ENCODE assay signal across 8 mouse cellular contexts in genomic region chr10:81571501-81571876, GRCm38 (mm10). TPM values are rescaled to one million over a fixed set of nuclear protein-coding genes. Genes with fewer than 3 reads are reported as not detected.
A peak's percentile ranks its signal among the peaks of the same experiment; 100 is the strongest.
DNase-seq lines count a peak whose midpoint lies in the region; ATAC-seq lines count a peak whose summit lies in the region.

No protein-coding gene starts in this region.

- no peaks in the 10 kb centered on the region for H3K9me3 ChIP-seq in heart, embryonic 10.5 days
- H3K9me3 ChIP-seq in kidney, embryonic 15.5 days (replicated peaks), result no peaks in the 10 kb centered on the region

- peak; percentile 96 for ATAC-seq in erythroblast, adult 5-6 weeks (replicated peaks; ENCODE audit: low FRiP score, poor library complexity, severe bottlenecking)
- ATAC-seq in kidney, embryonic 15.5 days (replicated peaks; ENCODE audit: low FRiP score), result peak; percentile 88
- peak; percentile 88 for ATAC-seq in monocyte, adult 5-6 weeks (replicated peaks; ENCODE audit: insufficient number of reproducible peaks, low FRiP score, low TSS enrichment, poor library complexity, severe bottlenecking)

- H3K4me3 ChIP-seq in heart, embryonic 10.5 days, result peak overlapping the region; percentile 62
- peak overlapping the region; percentile 52 for H3K4me3 ChIP-seq in kidney, embryonic 15.5 days (replicated peaks)

- H3K36me3 ChIP-seq in heart, embryonic 10.5 days, result peaks cover 6% of the 10 kb centered on the region; the same call in 1 of the 2 replicates
- peaks cover 7% of the 10 kb centered on the region for H3K36me3 ChIP-seq in kidney, embryonic 15.5 days

- peaks cover 54% of the 10 kb centered on the region for H3K27me3 ChIP-seq in heart, embryonic 10.5 days (ENCODE audit: insufficient read depth, poor library complexity, severe bottlenecking)
- H3K27me3 ChIP-seq in kidney, embryonic 15.5 days, result peaks cover 31% of the 10 kb centered on the region

- 1% methylated on average over 18 of the region's 18 CpGs for WGBS in heart, embryonic 10.5 days
- WGBS in kidney, embryonic 15.5 days, result under 1% methylated on average over 18 of the region's 18 CpGs

- peak overlapping the region; percentile 24 for H3K9ac ChIP-seq in kidney, embryonic 15.5 days

- H3K4me1 ChIP-seq in heart, embryonic 10.5 days, result peaks cover 79% of the 10 kb centered on the region
- peaks cover 92% of the 10 kb centered on the region for H3K4me1 ChIP-seq in kidney, embryonic 15.5 days

- peak; percentile 90 to 91 for DNase-seq in B cell, adult 2 months
- DNase-seq in brain, adult 2 months (ENCODE audit: low read depth, low spot score), result peak; percentile 100
- peak; percentile 99 for DNase-seq in heart, embryonic 10.5 days (ENCODE audit: low spot score)
- peak; percentile 95 for DNase-seq in liver
- peak; percentile 90 to 93 for DNase-seq in spleen, postnatal 4 days (ENCODE audit: low spot score in 2 of 2)

- peak overlapping the region; percentile 90 for H3K27ac ChIP-seq in heart, embryonic 10.5 days
- H3K27ac ChIP-seq in kidney, embryonic 15.5 days, result peak overlapping the region; percentile 94

- peak overlapping the region; percentile 89 for H3K4me2 ChIP-seq in kidney, embryonic 15.5 days

RNA-seq across cellular contexts. Expression of gene Tle2, which starts 2.9 kb away (rescaled TPM):
- not detected in 2 replicates for total RNA-seq in erythroblast, adult 5-6 weeks (2015; ENCODE audit: low replicate concordance)
- not detected in 2 replicates for total RNA-seq in erythroblast, adult 5-6 weeks (2017; ENCODE audit: low replicate concordance)
- 17.4 and 18.3 TPM in 2 replicates for polyA plus RNA-seq in heart, embryonic 10.5 days (2016; fragmentation: Nextera tagmentation; extraction: Ambion mirVana)
- polyA plus RNA-seq in kidney, embryonic 15.5 days (2015; fragmentation: Nextera tagmentation; extraction: Ambion mirVana), result 39.3 and 45.6 TPM in 2 replicates
- total RNA-seq in monocyte, adult 5-6 weeks (2017), result 2.0 to 3.2 TPM (median 2.7 TPM) in 3 replicates

RNA-seq across cellular contexts. Expression of gene Aes, which starts 12.2 kb away (rescaled TPM):
- total RNA-seq in erythroblast, adult 5-6 weeks (2015; ENCODE audit: low replicate concordance), result 68.5 and 77.8 TPM in 2 replicates
- 31.4 and 81.9 TPM in 2 replicates for total RNA-seq in erythroblast, adult 5-6 weeks (2017; ENCODE audit: low replicate concordance)
- 467 and 523 TPM in 2 replicates for polyA plus RNA-seq in heart, embryonic 10.5 days (2016; fragmentation: Nextera tagmentation; extraction: Ambion mirVana)
- 535 and 630 TPM in 2 replicates for polyA plus RNA-seq in kidney, embryonic 15.5 days (2015; fragmentation: Nextera tagmentation; extraction: Ambion mirVana)
- total RNA-seq in monocyte, adult 5-6 weeks (2017), result 129 to 254 TPM (median 141 TPM) in 3 replicates

RNA-seq across cellular contexts. Expression of gene Gna11, which starts 26.5 kb away (rescaled TPM):
- 1.9 and 2.1 TPM in 2 replicates for total RNA-seq in erythroblast, adult 5-6 weeks (2015; ENCODE audit: low replicate concordance)
- total RNA-seq in erythroblast, adult 5-6 weeks (2017; ENCODE audit: low replicate concordance), result 5.9 and 10.9 TPM in 2 replicates
- polyA plus RNA-seq in heart, embryonic 10.5 days (2016; fragmentation: Nextera tagmentation; extraction: Ambion mirVana), result 73.2 and 79.1 TPM in 2 replicates
- 79.0 and 88.6 TPM in 2 replicates for polyA plus RNA-seq in kidney, embryonic 15.5 days (2015; fragmentation: Nextera tagmentation; extraction: Ambion mirVana)
- 2.2 to 17.5 TPM (median 15.1 TPM) in 3 replicates for total RNA-seq in monocyte, adult 5-6 weeks (2017)

RNA-seq across cellular contexts. Expression of gene Tle6, which starts 29.4 kb away (rescaled TPM):
- total RNA-seq in erythroblast, adult 5-6 weeks (2015; ENCODE audit: low replicate concordance), result 1.7 and 2.7 TPM in 2 replicates
- not detected in 2 replicates for total RNA-seq in erythroblast, adult 5-6 weeks (2017; ENCODE audit: low replicate concordance)
- polyA plus RNA-seq in heart, embryonic 10.5 days (2016; fragmentation: Nextera tagmentation; extraction: Ambion mirVana), result 29.0 and 33.9 TPM in 2 replicates
- 15.6 and 16.8 TPM in 2 replicates for polyA plus RNA-seq in kidney, embryonic 15.5 days (2015; fragmentation: Nextera tagmentation; extraction: Ambion mirVana)
- total RNA-seq in monocyte, adult 5-6 weeks (2017), result not detected in 3 replicates

RNA-seq across cellular contexts. Expression of gene BC025920, which starts 34.6 kb away (rescaled TPM):
- total RNA-seq in erythroblast, adult 5-6 weeks (2015; ENCODE audit: low replicate concordance), result 2.9 and 6.0 TPM in 2 replicates
- total RNA-seq in erythroblast, adult 5-6 weeks (2017; ENCODE audit: low replicate concordance), result 2.0 and 8.8 TPM in 2 replicates
- 0.95 and 1.4 TPM in 2 replicates for polyA plus RNA-seq in heart, embryonic 10.5 days (2016; fragmentation: Nextera tagmentation; extraction: Ambion mirVana)
- 0.62 and 0.84 TPM in 2 replicates for polyA plus RNA-seq in kidney, embryonic 15.5 days (2015; fragmentation: Nextera tagmentation; extraction: Ambion mirVana)
- 0.75 to 2.4 TPM (median 1.8 TPM) in 3 replicates for total RNA-seq in monocyte, adult 5-6 weeks (2017)

Comparison
In these comparisons a context has a peak if more than half of its experiments do, and no peak if none do; other contexts are left out.
1. Peak in every context shown above with its lines: DNase-seq, ATAC-seq, H3K4me3 ChIP-seq and H3K27ac ChIP-seq.